Mouse (Mus musculus) kidney, postnatal 10 days (tissue): ENCODE measurements around the gene Atxn1.

Experiments used
- DNase-seq: peaks from one replicate; pipeline ENCODE4 v3.0.0; 2021; ENCODE audit warnings: mixed read lengths

Gene Atxn1

GRCm38 (mm10) chr13:45821764-45822490, 142.9 kb downstream of the Atxn1 start:
- no peak for DNase-seq

- peak; percentile 43 for DNase-seq
Measured at GRCm38 (mm10) chr13:45820473-45821230, 144.2 kb downstream of the Atxn1 start.

GRCm38 (mm10) chr13:45816670-45817069, 148.1 kb downstream of the Atxn1 start:
- DNase-seq: peak; percentile 22

- peak; percentile 30 for DNase-seq
Measured at GRCm38 (mm10) chr13:45809777-45810410, 154.9 kb downstream of the Atxn1 start.

GRCm38 (mm10) chr13:45807593-45808043, 157.2 kb downstream of the Atxn1 start:
- peak; percentile 64 for DNase-seq

GRCm38 (mm10) chr13:45806600-45807525, 157.9 kb downstream of the Atxn1 start:
- DNase-seq: no peak

GRCm38 (mm10) chr13:45805915-45806599, 158.8 kb downstream of the Atxn1 start:
- no peak for DNase-seq

- DNase-seq: peak; percentile 53
Measured at GRCm38 (mm10) chr13:45802620-45803410, 162.0 kb downstream of the Atxn1 start.

GRCm38 (mm10) chr13:45798248-45798647, 166.6 kb downstream of the Atxn1 start:
- no peak for DNase-seq

GRCm38 (mm10) chr13:45797696-45798095, 167.1 kb downstream of the Atxn1 start:
- no peak for DNase-seq

- DNase-seq: no peak
Measured at GRCm38 (mm10) chr13:45796286-45796685, 168.5 kb downstream of the Atxn1 start.

GRCm38 (mm10) chr13:45793796-45794195, 171.0 kb downstream of the Atxn1 start:
- no peak for DNase-seq

GRCm38 (mm10) chr13:45786409-45786808, 178.4 kb downstream of the Atxn1 start:
- DNase-seq: no peak

- DNase-seq: no peak
Measured at GRCm38 (mm10) chr13:45783681-45784080, 181.1 kb downstream of the Atxn1 start.

GRCm38 (mm10) chr13:45778750-45779149, 186.1 kb downstream of the Atxn1 start:
- DNase-seq: no peak

GRCm38 (mm10) chr13:45778171-45778570, 186.6 kb downstream of the Atxn1 start:
- DNase-seq: no peak

GRCm38 (mm10) chr13:45775516-45775915, 189.3 kb downstream of the Atxn1 start:
- no peak for DNase-seq

GRCm38 (mm10) chr13:45773381-45774168, 191.2 kb downstream of the Atxn1 start:
- DNase-seq: no peak

- DNase-seq: no peak
Measured at GRCm38 (mm10) chr13:45769757-45770156, 195.1 kb downstream of the Atxn1 start.

GRCm38 (mm10) chr13:45768250-45768649, 196.6 kb downstream of the Atxn1 start:
- DNase-seq: no peak
